Mouse (Mus musculus) megakaryocyte, embryonic 14.5 days (primary cell): ENCODE results near the gene Six3.

Experiments used
- FLI1 ChIP-seq: IDR thresholded peaks from 2 replicates; pipeline ENCODE4 v1.6.1; 2012; ENCODE audit warnings: low read length, inconsistent platforms, mixed read lengths
- GATA1 ChIP-seq: IDR thresholded peaks from 3 replicates; pipeline ENCODE4 v1.6.1; 2012; ENCODE audit warnings: mixed read lengths, low read length, inconsistent platforms, borderline replicate concordance

- TF ChIP-seq GATA1 (no peak), FLI1 (no peak)
Measured at GRCm38 (mm10) chr17:85580221-85580620, 33.2 kb upstream of the Six3 start.
